ENCODE assay signal across 16 mouse cellular contexts in genomic region chr6:108876486-108876885, GRCm38 (mm10). TPM values are rescaled to one million over a fixed set of nuclear protein-coding genes. Genes with fewer than 3 reads are reported as not detected.
A peak's percentile ranks its signal among the peaks of the same experiment; 100 is the strongest.
DNase-seq lines count a peak whose midpoint lies in the region; ATAC-seq and TF ChIP-seq lines count a peak whose summit lies in the region.
"Had no signal": no experiment of that assay in that cellular context is flagged by ENCODE, and none has a peak within 500 bp of the region (broad histone marks: within the 10 kb centered on the region; RNA-seq: fewer than 3 reads in every experiment).

No protein-coding gene starts in this region.

- H3K4me1 ChIP-seq in heart, embryonic 12.5 days (replicated peaks), result peaks cover 3% of the 10 kb centered on the region; the same call in 1 of the 2 replicates
- H3K4me1 ChIP-seq in kidney, postnatal 0 days (replicated peaks; ENCODE audit: insufficient read depth, low read length), result no peaks in the 10 kb centered on the region
- H3K4me1 ChIP-seq in heart, postnatal 0 days (ENCODE audit: control insufficient read depth, insufficient read depth), result no peaks in the 10 kb centered on the region
- H3K4me1 ChIP-seq: liver, embryonic 13.5 days; lung, embryonic 15.5 days had no signal

- H3K4me2 ChIP-seq in heart, embryonic 12.5 days, result peak overlapping the region; percentile 54
- no peak overlapping the region for H3K4me2 ChIP-seq in kidney, postnatal 0 days (ENCODE audit: low read length)
- no peak overlapping the region for H3K4me2 ChIP-seq in heart, postnatal 0 days (ENCODE audit: low read depth, low read length)
- H3K4me2 ChIP-seq: limb, embryonic 12.5 days; liver, embryonic 13.5 days had no signal

- H3K4me3 ChIP-seq in heart, embryonic 12.5 days, result no peak overlapping the region
- H3K4me3 ChIP-seq in kidney, postnatal 0 days (replicated peaks; ENCODE audit: low read depth, low read length), result no peak overlapping the region
- H3K4me3 ChIP-seq in heart, postnatal 0 days (ENCODE audit: low read depth, low read length), result no peak overlapping the region
- H3K4me3 ChIP-seq: embryonic facial prominence, embryonic 10.5 days; erythroblast, embryonic 14.5 days; limb, embryonic 12.5 days; liver, embryonic 13.5 days; lung, embryonic 15.5 days had no signal

- TF ChIP-seq CTCF in kidney, postnatal 0 days (IDR thresholded peaks at IDR 0.05; ENCODE audit: low read depth), result no peak
- TF ChIP-seq CTCF in heart, postnatal 0 days (IDR thresholded peaks at IDR 0.05; ENCODE audit: low read depth), result no peak

- no peak overlapping the region for H3K9ac ChIP-seq in heart, embryonic 12.5 days
- H3K9ac ChIP-seq in kidney, postnatal 0 days (ENCODE audit: low read depth, low read length), result no peak overlapping the region
- H3K9ac ChIP-seq in heart, postnatal 0 days (replicated peaks; ENCODE audit: low read depth, low read length), result no peak overlapping the region
- H3K9ac ChIP-seq: limb, embryonic 12.5 days; liver, embryonic 13.5 days; lung, embryonic 15.5 days had no signal

- 33% methylated on average over 2 of the region's 2 CpGs for WGBS in heart, embryonic 12.5 days
- 17% methylated on average over 2 of the region's 2 CpGs for WGBS in kidney, postnatal 0 days
- WGBS in heart, postnatal 0 days, result 38% methylated on average over 2 of the region's 2 CpGs

- no peaks in the 10 kb centered on the region for H3K27me3 ChIP-seq in heart, embryonic 12.5 days (replicated peaks)
- H3K27me3 ChIP-seq in kidney, postnatal 0 days (ENCODE audit: insufficient read depth, low read length), result no peaks in the 10 kb centered on the region
- H3K27me3 ChIP-seq in heart, postnatal 0 days (ENCODE audit: control insufficient read depth, insufficient read depth, low read length), result no peaks in the 10 kb centered on the region
- H3K27me3 ChIP-seq: limb, embryonic 12.5 days; liver, embryonic 13.5 days; lung, embryonic 15.5 days had no signal

- ATAC-seq in heart, embryonic 12.5 days (ENCODE audit: insufficient number of reproducible peaks, low FRiP score), result no peak
- ATAC-seq in kidney, postnatal 0 days (replicated peaks; ENCODE audit: low FRiP score, low read depth), result no peak
- no peak for ATAC-seq in heart, postnatal 0 days (ENCODE audit: insufficient read depth, low read depth)
- ATAC-seq in monocyte, adult 5-6 weeks (replicated peaks; ENCODE audit: insufficient number of reproducible peaks, low FRiP score, low TSS enrichment, poor library complexity, severe bottlenecking), result no peak
- ATAC-seq: hindbrain, postnatal 0 days had no signal

- H3K27ac ChIP-seq in heart, embryonic 12.5 days (ENCODE audit: poor library complexity, severe bottlenecking), result no peak overlapping the region
- H3K27ac ChIP-seq in kidney, postnatal 0 days, result no peak overlapping the region
- peak overlapping the region; percentile 33; the same call in 1 of the 2 replicates for H3K27ac ChIP-seq in heart, postnatal 0 days (ENCODE audit: low read depth)
- H3K27ac ChIP-seq: embryonic facial prominence, embryonic 10.5 days; liver, embryonic 13.5 days; lung, embryonic 15.5 days had no signal

- no peak for DNase-seq in heart, postnatal 36 days
- DNase-seq in kidney, postnatal 0 days (ENCODE audit: low spot score), result peak; percentile 50
- DNase-seq in kidney, postnatal 25 days, result no peak
- peak; percentile 36 for DNase-seq in ES-CJ7 (ENCODE audit: low read depth, low spot score)
- DNase-seq in heart, postnatal 0 days (ENCODE audit: low spot score), result no peak
- DNase-seq in spleen, adult 18-20 months, result no peak
- DNase-seq: cerebellum, adult 11-12 months; liver, embryonic 13.5 days; right cerebral cortex, postnatal 25 days had no signal

- no peaks in the 10 kb centered on the region for H3K36me3 ChIP-seq in heart, embryonic 12.5 days
- H3K36me3 ChIP-seq in kidney, postnatal 0 days (ENCODE audit: insufficient read depth, low read length), result no peaks in the 10 kb centered on the region
- H3K36me3 ChIP-seq in heart, postnatal 0 days (replicated peaks; ENCODE audit: control insufficient read depth, insufficient read depth, low read length), result no peaks in the 10 kb centered on the region
- H3K36me3 ChIP-seq: embryonic facial prominence, embryonic 10.5 days; limb, embryonic 12.5 days; liver, embryonic 13.5 days; lung, embryonic 15.5 days had no signal

- intact Hi-C loops in heart, postnatal 36 days (cut with DNase I), result loop anchor here (5.0 kb wide), 1 partner anchor 276 kb away; no protein-coding TSS in a partner anchor

- H3K9me3 ChIP-seq in heart, embryonic 12.5 days (replicated peaks), result peaks cover 16% of the 10 kb centered on the region
- H3K9me3 ChIP-seq in kidney, postnatal 0 days (replicated peaks; ENCODE audit: low read length), result no peaks in the 10 kb centered on the region
- H3K9me3 ChIP-seq in heart, postnatal 0 days (replicated peaks; ENCODE audit: control insufficient read depth, low read length), result peaks cover 7% of the 10 kb centered on the region; the same call in 1 of the 2 replicates
- H3K9me3 ChIP-seq: embryonic facial prominence, embryonic 10.5 days; lung, embryonic 15.5 days had no signal

- TF ChIP-seq EP300 in heart, postnatal 0 days (IDR thresholded peaks at IDR 0.05; ENCODE audit: low read depth), result no peak

RNA-seq across cellular contexts. Expression of gene Edem1, which starts 48.0 kb away (rescaled TPM):
- 15.4 and 15.6 TPM in 2 replicates for polyA plus RNA-seq in heart, embryonic 12.5 days (2016; fragmentation: Nextera tagmentation; extraction: Ambion mirVana)
- 10 to 100 TPM; 10.6 to 12.4 TPM for total RNA-seq in heart, postnatal 36 days (2021)
- 18.5 and 23.9 TPM in 2 replicates for polyA plus RNA-seq in kidney, postnatal 0 days (2015; fragmentation: Nextera tagmentation; extraction: Ambion mirVana)
- 12.8 and 19.8 TPM in 2 replicates for total RNA-seq in heart, postnatal 0 days (2014; rRNA removed; ENCODE audit: low replicate concordance)
- polyA plus RNA-seq in heart, postnatal 0 days (2015; fragmentation: Nextera tagmentation; extraction: Ambion mirVana), result 5.1 and 5.9 TPM in 2 replicates
- 80.8 to 102 TPM (median 99.0 TPM) in 3 replicates for total RNA-seq in monocyte, adult 5-6 weeks (2017)

Comparison
In these comparisons a context has a peak if more than half of its experiments do, and no peak if none do; other contexts are left out.
1. DNase-seq: peak in kidney, postnatal 0 days (single experiment) and ES-CJ7 (single experiment); none in heart, postnatal 36 days (0 of 2), kidney, postnatal 25 days (0 of 2), heart, postnatal 0 days (single experiment) and spleen, adult 18-20 months (0 of 2).